Mouse (Mus musculus) urinary bladder, postnatal 10 days (tissue): ENCODE data around the gene Trpt1.

Experiments used
- DNase-seq: peaks from one replicate; pipeline ENCODE4 v3.0.0; 2022; ENCODE audit warnings: low spot score

Gene Trpt1

GRCm38 (mm10) chr19:7044279-7044678 lies 48.3 kb downstream of the Trpt1 start:
- no peak for DNase-seq

DNA sequence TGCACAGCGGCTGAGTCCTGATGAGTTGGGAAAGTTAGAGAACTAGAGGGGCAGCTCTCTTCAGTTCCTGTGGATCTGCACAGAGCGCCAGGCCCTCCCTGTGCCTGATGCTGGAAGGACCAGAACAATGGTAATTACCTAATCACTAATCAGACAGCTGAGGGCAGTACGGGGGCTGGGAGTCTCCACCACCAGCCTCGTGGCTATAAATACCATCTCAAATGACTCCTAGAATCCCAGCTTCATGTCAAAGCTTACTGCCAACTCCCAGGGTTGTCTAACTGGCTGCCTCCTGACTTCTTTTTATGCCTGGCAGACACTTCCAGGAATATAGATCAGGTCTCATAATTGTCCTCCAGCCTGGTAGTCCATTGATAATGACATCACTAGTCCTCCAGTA lies 48.8 kb downstream of the Trpt1 start:
- DNase-seq: no peak
